Mouse (Mus musculus): ENCODE results near the gene Batf3. TPM values are rescaled to one million over a fixed set of nuclear protein-coding genes. Genes with fewer than 3 reads are reported as not detected.
A peak's percentile ranks its signal among the peaks of the same experiment; 100 is the strongest.

Gene Batf3
- polyA plus RNA-seq, 1 experiment = 4.8 TPM

- Histone ChIP-seq H3K4me3 (ENCODE audit: insufficient read depth, low read length) (no peak overlapping the region), H3K27ac (ENCODE audit: insufficient read depth, low read length) (no peak overlapping the region), H3K4me1 (ENCODE audit: control insufficient read depth, insufficient read depth, low read length) (no peaks in the 10 kb centered on the region)
- TF ChIP-seq POLR2A (IDR thresholded peaks at IDR 0.05; ENCODE audit: extremely low read depth, insufficient read depth, low read length) (no peak), CTCF (IDR thresholded peaks at IDR 0.05; ENCODE audit: extremely low read depth, insufficient read depth, low read length) (no peak)
Measured at GRCm38 (mm10) chr1:191115514-191116238, 18.0 kb downstream of the Batf3 start.

- H3K4me3 ChIP-seq (ENCODE audit: insufficient read depth, low read length) = no peak overlapping the region
- TF ChIP-seq POLR2A (IDR thresholded peaks at IDR 0.05; ENCODE audit: extremely low read depth, insufficient read depth, low read length) (no peak), CTCF (IDR thresholded peaks at IDR 0.05; ENCODE audit: extremely low read depth, insufficient read depth, low read length) (no peak)
- no peaks in the 10 kb centered on the region for H3K4me1 ChIP-seq (ENCODE audit: control insufficient read depth, insufficient read depth, low read length)
- H3K27ac ChIP-seq (ENCODE audit: insufficient read depth, low read length) = no peak overlapping the region
Measured at GRCm38 (mm10) chr1:191122744-191123143, 25.1 kb downstream of the Batf3 start.

- H3K4me1 ChIP-seq (ENCODE audit: control insufficient read depth, insufficient read depth, low read length) = no peaks in the 10 kb centered on the region
- TF ChIP-seq CTCF (IDR thresholded peaks at IDR 0.05; ENCODE audit: extremely low read depth, insufficient read depth, low read length) = no peak
- no peak for TF ChIP-seq POLR2A (IDR thresholded peaks at IDR 0.05; ENCODE audit: extremely low read depth, insufficient read depth, low read length)
- H3K4me3 ChIP-seq (ENCODE audit: insufficient read depth, low read length) = no peak overlapping the region
- H3K27ac ChIP-seq (ENCODE audit: insufficient read depth, low read length) = no peak overlapping the region
Measured at GRCm38 (mm10) chr1:191123696-191124095, 26.0 kb downstream of the Batf3 start.

GRCm38 (mm10) chr1:191124288-191124687 lies 26.6 kb downstream of the Batf3 start:
- TF ChIP-seq POLR2A (IDR thresholded peaks at IDR 0.05; ENCODE audit: extremely low read depth, insufficient read depth, low read length) (no peak), CTCF (IDR thresholded peaks at IDR 0.05; ENCODE audit: extremely low read depth, insufficient read depth, low read length) (no peak)
- Histone ChIP-seq H3K4me1 (ENCODE audit: control insufficient read depth, insufficient read depth, low read length) (no peaks in the 10 kb centered on the region), H3K27ac (ENCODE audit: insufficient read depth, low read length) (no peak overlapping the region), H3K4me3 (ENCODE audit: insufficient read depth, low read length) (no peak overlapping the region)

GRCm38 (mm10) chr1:191125811-191126638 lies 28.4 kb downstream of the Batf3 start:
- peak; percentile 43 for TF ChIP-seq CTCF (IDR thresholded peaks at IDR 0.05; ENCODE audit: extremely low read depth, insufficient read depth, low read length)
- TF ChIP-seq POLR2A (IDR thresholded peaks at IDR 0.05; ENCODE audit: extremely low read depth, insufficient read depth, low read length) = no peak
- no peaks in the 10 kb centered on the region for H3K4me1 ChIP-seq (ENCODE audit: control insufficient read depth, insufficient read depth, low read length)
- H3K4me3 ChIP-seq (ENCODE audit: insufficient read depth, low read length) = no peak overlapping the region
- no peak overlapping the region for H3K27ac ChIP-seq (ENCODE audit: insufficient read depth, low read length)

- H3K4me3 ChIP-seq (ENCODE audit: insufficient read depth, low read length) = no peak overlapping the region
- H3K4me1 ChIP-seq (ENCODE audit: control insufficient read depth, insufficient read depth, low read length) = no peaks in the 10 kb centered on the region
- H3K27ac ChIP-seq (ENCODE audit: insufficient read depth, low read length) = no peak overlapping the region
- TF ChIP-seq CTCF (IDR thresholded peaks at IDR 0.05; ENCODE audit: extremely low read depth, insufficient read depth, low read length) = no peak
Measured at GRCm38 (mm10) chr1:191131692-191132091, 34.0 kb downstream of the Batf3 start.

GRCm38 (mm10) chr1:191132240-191132639 lies 34.6 kb downstream of the Batf3 start:
- no peaks in the 10 kb centered on the region for H3K4me1 ChIP-seq (ENCODE audit: control insufficient read depth, insufficient read depth, low read length)
- H3K27ac ChIP-seq (ENCODE audit: insufficient read depth, low read length) = no peak overlapping the region
- no peak for TF ChIP-seq POLR2A (IDR thresholded peaks at IDR 0.05; ENCODE audit: extremely low read depth, insufficient read depth, low read length)
- TF ChIP-seq CTCF (IDR thresholded peaks at IDR 0.05; ENCODE audit: extremely low read depth, insufficient read depth, low read length) = no peak
- H3K4me3 ChIP-seq (ENCODE audit: insufficient read depth, low read length) = no peak overlapping the region

GRCm38 (mm10) chr1:191132934-191133333 lies 35.3 kb downstream of the Batf3 start:
- no peaks in the 10 kb centered on the region for H3K4me1 ChIP-seq (ENCODE audit: control insufficient read depth, insufficient read depth, low read length)
- no peak for TF ChIP-seq CTCF (IDR thresholded peaks at IDR 0.05; ENCODE audit: extremely low read depth, insufficient read depth, low read length)
- no peak for TF ChIP-seq POLR2A (IDR thresholded peaks at IDR 0.05; ENCODE audit: extremely low read depth, insufficient read depth, low read length)
- H3K27ac ChIP-seq (ENCODE audit: insufficient read depth, low read length) = no peak overlapping the region

GRCm38 (mm10) chr1:191135406-191135805 lies 37.8 kb downstream of the Batf3 start:
- Histone ChIP-seq H3K4me3 (ENCODE audit: insufficient read depth, low read length) (no peak overlapping the region), H3K4me1 (ENCODE audit: control insufficient read depth, insufficient read depth, low read length) (no peaks in the 10 kb centered on the region), H3K27ac (ENCODE audit: insufficient read depth, low read length) (no peak overlapping the region)
- TF ChIP-seq CTCF (IDR thresholded peaks at IDR 0.05; ENCODE audit: extremely low read depth, insufficient read depth, low read length) (no peak), POLR2A (IDR thresholded peaks at IDR 0.05; ENCODE audit: extremely low read depth, insufficient read depth, low read length) (no peak)

More at GRCm38 (mm10) chr1:191132934-191133333, 35.3 kb downstream of the Batf3 start:
- no peak overlapping the region for H3K4me3 ChIP-seq (ENCODE audit: insufficient read depth, low read length)

GRCm38 (mm10) chr1:191138436-191138835 lies 40.8 kb downstream of the Batf3 start:
- Histone ChIP-seq H3K27ac (ENCODE audit: insufficient read depth, low read length) (no peak overlapping the region), H3K4me3 (ENCODE audit: insufficient read depth, low read length) (no peak overlapping the region), H3K4me1 (ENCODE audit: control insufficient read depth, insufficient read depth, low read length) (no peaks in the 10 kb centered on the region)
- TF ChIP-seq CTCF (IDR thresholded peaks at IDR 0.05; ENCODE audit: extremely low read depth, insufficient read depth, low read length) = no peak

Measured in cortical plate, adult 2 months (tissue).